Mouse (Mus musculus) olfactory bulb, adult 2 months (tissue): ENCODE data around the gene Naxe.

ENCODE experiments used
- CTCF ChIP-seq: fragments of 200-500 bp; IDR thresholded peaks from 2 replicates; pipeline ENCODE4 v1.5.1; 2012; ENCODE audit warnings: low read depth, mild to moderate bottlenecking, low read length, moderate library complexity; ENCODE audit not compliant: insufficient read depth
- POLR2A ChIP-seq: fragments of 200-500 bp; IDR thresholded peaks from 2 replicates; pipeline ENCODE4 v1.6.1; 2012; ENCODE audit warnings: mild to moderate bottlenecking, low read depth, low read length, moderate library complexity; ENCODE audit not compliant: insufficient read depth

DNA sequence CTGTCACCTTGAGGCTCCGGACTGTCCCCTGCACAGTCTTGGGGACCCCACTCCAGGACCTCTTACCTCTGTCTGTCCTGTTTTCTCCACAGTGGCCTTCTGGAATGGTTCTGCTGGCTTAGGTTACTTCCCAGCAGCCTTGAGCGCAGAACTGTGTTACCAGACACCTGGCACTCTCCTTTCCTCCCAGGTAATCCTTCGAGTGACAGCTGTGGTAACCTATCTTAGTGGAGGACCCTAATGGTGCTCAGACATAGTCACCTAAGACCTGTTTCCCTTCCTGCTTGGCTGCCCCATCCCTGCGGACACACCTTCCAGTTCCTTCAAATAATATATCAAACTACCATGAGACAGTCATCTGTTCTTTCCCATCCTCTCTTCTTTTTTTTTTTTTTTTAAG, 19.9 kb upstream of the Naxe start, which contains the start of gene Ttc24:
- TF ChIP-seq CTCF (no peak), POLR2A (no peak)
